Mouse (Mus musculus) bone marrow, adult 2 months (tissue): Measurements from ENCODE around the gene Gab1.

Source experiments
- CTCF ChIP-seq: fragments of 200-500 bp; IDR thresholded peaks from 2 replicates; pipeline ENCODE4 v1.5.1; 2011; ENCODE audit warnings: low read length, control low read depth; ENCODE audit not compliant: control insufficient read depth, insufficient read depth
- POLR2A ChIP-seq: fragments of 200-500 bp; IDR thresholded peaks from 2 replicates; pipeline ENCODE4 v1.6.1; 2011; ENCODE audit warnings: low read depth, mild to moderate bottlenecking, control low read depth, low read length, borderline replicate concordance; ENCODE audit not compliant: control insufficient read depth

GRCm38 (mm10) chr8:80749091-80749490 is 131.2 kb downstream of the Gab1 start:
- TF ChIP-seq POLR2A (no peak), CTCF (no peak)
